Mouse (Mus musculus) thymus, adult 2 months (tissue): ENCODE data around the gene Actr3. TPM values are rescaled to one million over a fixed set of nuclear protein-coding genes. Genes with fewer than 3 reads are reported as not detected.
A peak's percentile ranks its signal among the peaks of the same experiment; 100 is the strongest.

ENCODE experiments used
- DNase-seq: peaks from one replicate; pipeline ENCODE4 v3.0.0; 2021
- H3K27ac ChIP-seq: fragments of 200-500 bp; 2 replicates; pipeline ENCODE4 v1.5.1; 2012; ENCODE audit warnings: low read length, control low read depth; ENCODE audit not compliant: control insufficient read depth, insufficient read depth
- H3K27me3 ChIP-seq: fragments of 200-500 bp; 2 replicates; pipeline ENCODE4 v1.6.1; 2012; ENCODE audit warnings: mild to moderate bottlenecking, low read length, moderate library complexity, mixed read lengths; ENCODE audit not compliant: control insufficient read depth, insufficient read depth
- H3K36me3 ChIP-seq: fragments of 200-500 bp; 2 replicates; pipeline ENCODE4 v1.6.1; 2012; ENCODE audit warnings: mild to moderate bottlenecking, low read length, moderate library complexity; ENCODE audit not compliant: control insufficient read depth, insufficient read depth
- H3K4me1 ChIP-seq: fragments of 200-500 bp; replicated peaks from 2 replicates; pipeline ENCODE4 v1.6.1; 2012; ENCODE audit warnings: low read length; ENCODE audit not compliant: control insufficient read depth, insufficient read depth
- H3K4me3 ChIP-seq: fragments of 200-500 bp; 2 replicates; pipeline ENCODE4 v1.5.1; 2012; ENCODE audit warnings: mild to moderate bottlenecking, low read length, control low read depth, moderate library complexity; ENCODE audit not compliant: control insufficient read depth, insufficient read depth
- CTCF ChIP-seq: fragments of 200-500 bp; IDR thresholded peaks from 2 replicates; pipeline ENCODE4 v1.5.1; 2012; ENCODE audit warnings: mild to moderate bottlenecking, control low read depth, low read length, moderate library complexity, borderline replicate concordance; ENCODE audit not compliant: control insufficient read depth, poor library complexity, insufficient read depth; ENCODE audit errors: extremely low read depth
- POLR2A ChIP-seq: fragments of 200-500 bp; IDR thresholded peaks from 2 replicates; pipeline ENCODE4 v1.6.1; 2012; ENCODE audit warnings: mild to moderate bottlenecking, low read length, control low read depth, moderate library complexity; ENCODE audit not compliant: control insufficient read depth, poor library complexity, insufficient read depth; ENCODE audit errors: extremely low read depth
- WGBS: fragments of 180-500 bp; shearing (Covaris S2); methylation state at CpG from one replicate; pipeline ENCODE4 v1.1.7; 2018; 5-methylcytosine and 5-hydroxymethylcytosine counted together
- polyA plus RNA-seq: library from polyadenylated mRNA; depleted of rRNA; stranded (reverse); fragments of >200 nt; gene quantifications from 2 replicates; pipeline ENCODE4 v1.2.3, GENCODE M21; 2012; rRNA removed

The Actr3 gene
- 128 TPM in 2 replicates for polyA plus RNA-seq

DNA sequence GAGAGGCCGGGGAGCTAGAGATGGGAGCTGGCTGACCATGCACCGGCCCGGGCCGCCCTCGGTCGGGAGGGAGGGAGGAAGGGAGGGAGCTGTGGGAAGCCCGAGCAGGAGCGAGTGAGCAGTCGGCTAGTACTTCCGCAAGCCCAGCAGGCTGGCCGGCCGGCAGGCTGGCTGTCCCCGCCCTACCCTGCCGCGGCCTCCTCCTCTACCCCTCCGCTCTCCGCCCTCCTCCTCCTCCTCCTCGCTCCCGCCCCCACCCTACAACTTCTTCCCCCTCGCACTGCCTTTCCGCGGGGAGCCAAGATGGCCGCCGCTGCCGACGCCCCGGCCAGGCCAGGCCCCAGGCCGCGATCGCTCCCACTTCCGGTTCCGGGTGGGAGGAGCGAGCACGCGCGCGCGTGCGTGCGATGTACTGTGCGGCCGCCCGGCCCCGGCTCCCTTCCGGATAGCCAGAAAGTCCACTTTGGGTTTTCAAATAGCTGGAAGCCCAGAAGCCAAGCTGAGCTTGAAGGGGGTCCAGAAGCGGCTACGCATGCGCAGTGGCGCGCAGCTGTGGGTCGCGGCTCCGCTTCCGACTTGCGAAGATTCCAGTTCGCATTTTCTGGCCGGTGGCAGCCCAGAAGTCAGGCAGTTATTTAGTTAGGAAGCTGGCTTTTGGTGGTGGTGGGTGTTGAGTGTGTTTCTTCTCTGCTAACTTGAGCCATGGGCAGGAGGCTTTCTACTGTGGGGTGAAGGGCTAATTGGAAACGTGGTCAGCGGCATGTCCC, at the start of gene Actr3:
Gene Actr3, minus strand, starts transcription at position 359 of the 767 bp plus-strand sequence.
- under 1% methylated on average over 53 of the region's 59 CpGs for WGBS
- peaks cover 14% of the 10 kb centered on the region for H3K4me1 ChIP-seq

DNA sequence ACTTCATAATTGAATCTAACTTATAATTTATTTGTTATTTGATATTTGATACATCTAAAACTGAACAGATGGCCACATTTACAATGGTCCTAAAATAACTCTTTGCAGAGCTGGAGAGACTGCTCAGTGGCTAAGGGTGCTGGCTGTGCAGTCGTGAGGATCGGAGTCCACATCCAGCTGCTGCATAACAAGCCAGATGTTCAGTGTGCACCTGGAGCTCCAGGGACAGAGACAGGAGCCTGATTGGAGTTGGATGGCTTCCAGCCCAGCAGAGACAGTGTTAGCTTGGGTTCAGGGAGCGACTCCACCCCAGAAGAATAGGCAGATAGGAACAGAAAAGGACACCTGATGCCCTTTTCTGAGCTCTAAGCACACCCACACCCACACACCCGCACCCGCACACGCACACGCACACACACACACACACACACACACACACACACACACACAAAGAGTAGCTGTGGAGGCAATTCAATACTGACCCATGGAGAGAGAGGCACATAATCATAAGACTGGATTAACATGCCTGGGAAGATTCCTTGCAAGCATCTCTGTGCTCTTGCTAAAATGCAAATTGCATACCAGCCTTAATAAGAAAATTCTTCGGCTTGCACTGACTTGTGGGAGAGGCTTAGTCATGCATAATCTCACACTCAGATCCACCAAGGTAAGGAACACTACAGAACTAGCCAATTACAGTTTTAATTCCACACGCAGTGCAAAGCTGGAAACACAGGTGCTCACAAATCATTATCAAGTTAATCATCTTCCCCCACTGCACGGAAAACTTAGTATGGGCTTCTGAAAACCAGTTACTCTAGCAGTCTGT, 47.1 kb upstream of the Actr3 start:
- Histone ChIP-seq H3K27me3 (no peaks in the 10 kb centered on the region), H3K4me1 (no peaks in the 10 kb centered on the region), H3K36me3 (no peaks in the 10 kb centered on the region), H3K4me3 (no peak overlapping the region), H3K27ac (no peak overlapping the region)
- no peak for DNase-seq
- no peak for TF ChIP-seq CTCF
- no peak for TF ChIP-seq POLR2A
- WGBS, result 86% methylated on average over 10 of the region's 10 CpGs

More for the DNA sequence above, at the start of gene Actr3:
- Histone ChIP-seq H3K27me3 (no peaks in the 10 kb centered on the region), H3K4me3 (peak within 1 kb of the TSS; percentile 79), H3K27ac (peak within 1 kb of the TSS; percentile 97), H3K36me3 (0 out of 2 replicates have a peak, but pooled peaks cover 3% of the 10 kb centered on the region)
- TF ChIP-seq POLR2A (peak; percentile 65), CTCF (peak; percentile 61)
- peak; percentile 100 for DNase-seq

DNA sequence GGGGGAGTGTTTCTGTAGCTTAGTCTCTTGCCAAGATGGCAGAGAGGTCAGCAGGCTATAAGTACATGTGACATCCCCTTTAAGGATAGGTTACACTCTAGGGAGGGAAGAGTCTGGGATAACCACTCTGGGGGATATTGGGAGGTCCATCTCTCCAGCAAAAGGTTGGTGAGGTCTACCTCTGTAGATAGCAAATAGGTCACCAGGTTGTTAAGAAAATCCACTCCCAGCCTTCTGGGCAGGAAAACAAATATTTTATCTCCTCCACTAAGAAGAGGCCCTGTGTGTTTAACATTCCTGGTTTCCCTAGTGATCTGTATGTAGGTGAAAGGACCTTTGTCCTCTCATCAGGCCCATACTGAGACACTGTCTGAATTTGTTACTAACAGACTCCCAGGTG, 46.3 kb upstream of the Actr3 start:
- Histone ChIP-seq H3K4me1 (no peaks in the 10 kb centered on the region), H3K27me3 (no peaks in the 10 kb centered on the region), H3K36me3 (no peaks in the 10 kb centered on the region), H3K27ac (no peak overlapping the region), H3K4me3 (no peak overlapping the region)
- no peak for DNase-seq
- TF ChIP-seq POLR2A, result no peak
- no peak for TF ChIP-seq CTCF

DNA sequence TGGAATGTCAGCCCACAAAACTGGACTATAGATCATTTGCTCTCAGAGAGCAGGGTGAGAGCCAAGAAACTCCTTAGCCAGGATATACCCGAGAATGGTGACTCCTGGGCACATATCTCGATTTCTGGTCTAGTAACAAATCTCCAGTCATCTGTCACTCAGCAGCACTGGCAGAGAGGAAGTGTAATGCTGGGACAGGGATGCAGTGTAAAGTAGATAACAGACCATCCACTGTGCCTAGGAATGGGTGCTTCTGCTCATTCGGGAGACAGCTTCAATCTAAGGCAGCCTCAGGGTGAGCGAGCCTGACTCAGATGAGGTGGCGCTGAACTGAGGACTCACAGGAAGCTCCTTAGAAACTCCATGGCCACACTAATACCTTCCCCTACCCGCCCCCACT, 43.1 kb upstream of the Actr3 start:
- WGBS, result 95% methylated on average over 6 of the region's 6 CpGs
- Histone ChIP-seq H3K27ac (no peak overlapping the region), H3K4me1 (no peaks in the 10 kb centered on the region), H3K4me3 (no peak overlapping the region), H3K36me3 (no peaks in the 10 kb centered on the region), H3K27me3 (no peaks in the 10 kb centered on the region)
- no peak for DNase-seq
- TF ChIP-seq POLR2A (no peak), CTCF (no peak)

DNA sequence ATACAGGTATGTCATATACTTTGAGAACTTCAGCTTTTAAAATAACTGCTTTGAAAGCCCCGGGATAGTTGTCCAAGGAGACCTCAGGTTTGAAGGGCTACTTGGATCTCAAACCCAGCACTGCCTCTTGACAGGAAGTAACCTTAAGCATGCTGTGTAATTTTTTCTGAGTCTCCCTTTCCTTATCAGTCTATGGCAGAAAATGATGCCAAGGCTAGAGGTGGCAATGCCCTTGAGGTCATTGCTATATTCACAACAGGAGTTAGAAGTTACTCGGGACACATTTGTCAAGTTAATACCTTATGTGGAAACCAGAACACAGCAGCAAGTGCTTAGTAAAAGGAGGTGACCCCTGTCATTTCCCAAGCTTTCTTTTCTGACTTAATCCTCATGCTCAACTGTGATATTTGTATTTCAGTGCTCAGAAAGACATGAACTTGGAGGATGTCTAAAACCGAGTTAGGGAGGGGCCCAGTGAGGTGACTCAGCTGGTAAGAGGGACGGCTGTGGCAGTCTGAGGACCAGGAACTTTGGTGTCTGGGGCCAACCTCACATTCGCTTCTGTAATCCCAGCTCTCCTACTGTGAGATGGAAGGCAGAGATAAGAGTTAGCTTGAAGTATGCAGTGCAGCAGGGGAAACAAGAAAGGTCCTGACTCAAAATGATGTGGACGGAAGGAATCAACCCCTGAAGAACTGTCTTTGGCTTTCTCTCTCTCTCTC, 40.6 kb upstream of the Actr3 start:
- Histone ChIP-seq H3K4me1 (no peaks in the 10 kb centered on the region), H3K27ac (no peak overlapping the region), H3K27me3 (no peaks in the 10 kb centered on the region), H3K36me3 (no peaks in the 10 kb centered on the region), H3K4me3 (no peak overlapping the region)
- no peak for DNase-seq
- TF ChIP-seq POLR2A, result no peak
- 36% methylated on average over 6 of the region's 6 CpGs for WGBS

DNA sequence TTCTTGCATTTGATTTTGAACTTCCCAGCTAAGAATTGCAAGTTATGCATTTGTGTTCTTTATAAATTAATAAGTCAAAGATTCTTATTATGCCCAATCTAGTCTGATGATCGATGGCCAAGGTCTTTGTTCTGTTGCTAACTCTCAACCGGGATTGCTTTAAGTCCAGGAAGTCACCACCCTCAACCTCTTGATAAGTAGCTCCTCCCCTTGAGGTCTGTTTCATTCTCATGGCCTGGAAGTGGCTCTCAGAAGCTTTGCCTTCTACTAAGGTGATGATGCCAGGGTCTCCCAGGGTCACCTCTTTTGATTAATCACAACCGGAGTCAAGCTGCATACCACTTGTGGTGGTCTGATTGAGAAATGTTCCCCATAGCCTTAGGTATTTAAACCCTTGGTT, 38.3 kb upstream of the Actr3 start:
- TF ChIP-seq POLR2A, result no peak
- TF ChIP-seq CTCF, result no peak
- no peaks in the 10 kb centered on the region for H3K27me3 ChIP-seq
- no peaks in the 10 kb centered on the region for H3K4me1 ChIP-seq
- 56% methylated on average over 3 of the region's 3 CpGs for WGBS
- no peaks in the 10 kb centered on the region for H3K36me3 ChIP-seq
- DNase-seq, result no peak
- no peak overlapping the region for H3K4me3 ChIP-seq
- H3K27ac ChIP-seq, result no peak overlapping the region
